Mouse (Mus musculus) erythroblast, embryonic 14.5 days (primary cell): ENCODE results near the gene Ank3.

ENCODE experiments used
- GATA1 ChIP-seq: IDR thresholded peaks from 2 replicates; pipeline ENCODE4 v1.6.1; 2012; ENCODE audit warnings: low read length, inconsistent platforms, mixed read lengths
- TAL1 ChIP-seq: IDR thresholded peaks from 3 replicates; pipeline ENCODE4 v1.6.1; 2012; ENCODE audit warnings: low read length, inconsistent platforms, mixed read lengths

GRCm38 (mm10) chr10:69926158-69926882 lies 527.7 kb downstream of the Ank3 start:
- no peak for TF ChIP-seq GATA1
- no peak for TF ChIP-seq TAL1
